Mouse (Mus musculus): ENCODE data around the gene Syt8. TPM values are rescaled to one million over a fixed set of nuclear protein-coding genes. Genes with fewer than 3 reads are reported as not detected.
"Not testable (repeated sequence)": the region's sequence is repeated elsewhere in the genome, so short reads cannot be mapped to it uniquely, and the experiment has no call there.

Syt8 gene
- polyA plus RNA-seq, 1 experiment from 2014 or later: 0.43 TPM

DNA sequence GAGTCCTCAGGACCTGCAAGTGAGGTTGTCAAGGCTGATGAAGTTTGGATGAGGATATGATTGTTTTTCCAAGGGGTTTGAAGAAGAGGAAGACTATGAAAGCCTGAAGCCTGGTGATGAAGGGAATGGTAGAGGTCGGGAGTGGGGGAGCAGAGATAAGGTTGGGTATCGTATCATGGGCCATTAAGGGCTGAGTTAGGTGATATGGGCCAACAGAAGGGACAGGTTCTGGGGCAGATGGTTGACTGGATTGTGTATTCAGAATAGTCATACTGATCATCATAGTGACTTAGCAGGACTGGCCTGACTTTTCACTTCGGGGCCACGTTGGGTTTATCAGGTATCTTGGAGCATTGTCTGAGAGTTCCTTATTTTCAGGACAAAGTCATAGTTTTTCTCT is 39.2 kb upstream of the Syt8 start:
- Histone ChIP-seq H3K36me3 (no peaks in the 10 kb centered on the region), H3K9me3 (no peaks in the 10 kb centered on the region), H3K4me2 (replicated peaks) (no peak overlapping the region), H3K9ac (no peak overlapping the region), H3K27me3 (replicated peaks) (no peaks in the 10 kb centered on the region), H3K27ac (no peak overlapping the region), H3K4me1 (no peaks in the 10 kb centered on the region), H3K4me3 (no peak overlapping the region)
- no peak for ATAC-seq (ENCODE audit: low FRiP score, low read depth)
- 88% methylated on average over 4 of the region's 4 CpGs for WGBS

DNA sequence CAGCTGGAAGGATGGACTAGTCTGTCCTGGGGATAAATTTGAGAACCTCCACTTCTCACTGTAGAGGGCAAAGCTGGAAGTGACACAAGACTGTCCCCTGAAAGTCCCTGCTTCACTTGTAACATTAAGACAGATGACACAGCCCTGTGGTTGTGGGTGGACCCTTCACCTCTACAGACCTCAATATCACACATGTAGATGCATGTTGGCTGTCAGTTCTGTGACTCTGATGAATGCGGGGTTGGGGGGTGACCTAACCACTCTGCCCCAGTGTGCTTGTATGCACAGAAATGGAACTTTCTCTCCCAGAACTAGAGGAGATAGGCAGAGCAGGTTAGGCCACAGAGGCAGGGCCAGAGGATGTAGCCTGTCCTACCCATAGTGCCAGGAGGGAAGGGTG is 38.0 kb upstream of the Syt8 start:
- no peak for ATAC-seq (ENCODE audit: low FRiP score, low read depth)
- no peak overlapping the region for H3K27ac ChIP-seq
- 94% methylated on average over 1 of the region's 1 CpGs for WGBS

DNA sequence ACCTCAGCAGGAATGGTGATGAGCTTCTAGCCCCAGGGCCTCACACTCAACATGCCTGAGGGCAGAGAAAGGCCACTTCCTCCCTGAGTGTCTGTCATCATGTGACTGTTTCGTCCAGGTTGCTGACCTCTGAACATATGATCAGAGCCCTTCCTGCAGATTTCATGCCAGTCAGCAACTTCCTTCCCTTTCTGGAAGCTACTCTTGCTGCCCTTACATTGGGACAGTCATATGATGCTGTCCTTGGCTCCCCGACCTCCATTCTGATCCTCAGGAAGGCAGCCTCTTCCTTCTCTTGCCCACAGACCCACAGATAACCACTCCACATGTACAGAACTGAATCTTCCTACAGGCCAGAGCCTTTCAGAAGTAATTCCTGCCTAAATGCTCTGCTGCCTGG is 36.6 kb upstream of the Syt8 start:
- 76% methylated on average over 2 of the region's 2 CpGs for WGBS
- Histone ChIP-seq H3K4me3 (no peak overlapping the region), H3K27me3 (replicated peaks) (no peaks in the 10 kb centered on the region), H3K4me1 (no peaks in the 10 kb centered on the region), H3K27ac (no peak overlapping the region), H3K9me3 (no peaks in the 10 kb centered on the region), H3K4me2 (replicated peaks) (no peak overlapping the region), H3K9ac (no peak overlapping the region), H3K36me3 (no peaks in the 10 kb centered on the region)
- no peak for ATAC-seq (ENCODE audit: low FRiP score, low read depth)

More for the DNA sequence above, 38.0 kb upstream of the Syt8 start:
- Histone ChIP-seq H3K27me3 (replicated peaks) (no peaks in the 10 kb centered on the region), H3K4me1 (no peaks in the 10 kb centered on the region), H3K4me3 (no peak overlapping the region), H3K4me2 (replicated peaks) (no peak overlapping the region), H3K9me3 (no peaks in the 10 kb centered on the region), H3K36me3 (no peaks in the 10 kb centered on the region), H3K9ac (no peak overlapping the region)

DNA sequence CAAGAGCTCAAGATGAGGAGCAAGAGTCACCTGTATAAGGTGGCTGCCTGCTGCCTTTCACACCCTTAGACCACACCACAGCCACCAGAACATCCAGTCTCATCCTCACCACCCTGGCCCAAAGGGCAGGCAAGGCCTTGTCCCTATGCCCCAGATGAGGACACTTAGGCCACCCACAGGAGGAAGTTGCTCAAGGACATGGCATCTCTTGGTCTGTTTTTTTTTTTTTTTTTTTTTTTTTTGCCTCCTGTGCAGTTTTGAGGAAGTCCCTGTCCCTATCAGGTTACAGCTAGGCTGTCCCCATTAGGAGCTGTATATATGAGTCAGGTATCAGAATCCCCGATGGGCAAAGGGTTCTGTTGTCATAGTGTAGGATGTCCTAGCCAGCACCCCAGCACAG is 35.4 kb upstream of the Syt8 start:
- Histone ChIP-seq H3K27ac (no peak overlapping the region), H3K4me1 (no peaks in the 10 kb centered on the region), H3K9me3 (no peaks in the 10 kb centered on the region), H3K27me3 (replicated peaks) (no peaks in the 10 kb centered on the region), H3K4me3 (no peak overlapping the region), H3K36me3 (no peaks in the 10 kb centered on the region), H3K9ac (no peak overlapping the region), H3K4me2 (replicated peaks) (no peak overlapping the region)
- WGBS: 88% methylated on average over 1 of the region's 1 CpGs
- ATAC-seq (ENCODE audit: low FRiP score, low read depth): no peak

DNA sequence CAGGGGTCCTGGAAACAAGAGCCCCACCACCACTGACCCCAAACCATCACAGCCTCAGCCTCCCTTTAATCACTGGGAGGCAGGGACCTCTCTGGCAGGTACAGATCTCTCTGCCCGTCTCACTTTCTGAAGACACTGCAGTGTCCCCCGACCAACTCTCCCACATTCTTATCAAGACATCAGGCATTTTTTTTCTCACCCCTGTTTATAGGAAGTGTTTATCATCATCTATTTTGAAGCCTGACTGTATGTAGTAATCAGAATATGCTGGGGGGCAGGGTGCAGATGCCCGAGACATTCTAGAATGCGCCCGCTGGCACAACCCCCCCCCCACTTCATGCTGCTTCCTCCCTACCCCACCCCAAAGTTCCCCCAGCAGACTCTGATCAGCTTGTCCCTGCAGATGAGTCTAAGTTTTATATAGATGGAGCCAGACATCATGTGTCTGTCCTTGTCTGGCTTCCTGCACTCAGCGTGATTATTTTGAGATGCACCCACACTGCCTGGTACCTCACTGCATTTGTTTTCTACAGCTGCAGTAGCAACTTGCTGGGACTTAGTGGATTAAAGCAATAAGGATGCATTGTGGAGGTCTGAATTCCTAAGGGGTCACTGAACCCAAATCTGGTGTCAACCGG is 34.4 kb upstream of the Syt8 start:
- Histone ChIP-seq H3K4me3 (no peak overlapping the region), H3K4me1 (no peaks in the 10 kb centered on the region), H3K27ac (no peak overlapping the region), H3K36me3 (no peaks in the 10 kb centered on the region), H3K27me3 (replicated peaks) (no peaks in the 10 kb centered on the region), H3K9ac (no peak overlapping the region), H3K9me3 (no peaks in the 10 kb centered on the region), H3K4me2 (replicated peaks) (no peak overlapping the region)
- no peak for ATAC-seq (ENCODE audit: low FRiP score, low read depth)
- WGBS: 79% methylated on average over 7 of the region's 7 CpGs

DNA sequence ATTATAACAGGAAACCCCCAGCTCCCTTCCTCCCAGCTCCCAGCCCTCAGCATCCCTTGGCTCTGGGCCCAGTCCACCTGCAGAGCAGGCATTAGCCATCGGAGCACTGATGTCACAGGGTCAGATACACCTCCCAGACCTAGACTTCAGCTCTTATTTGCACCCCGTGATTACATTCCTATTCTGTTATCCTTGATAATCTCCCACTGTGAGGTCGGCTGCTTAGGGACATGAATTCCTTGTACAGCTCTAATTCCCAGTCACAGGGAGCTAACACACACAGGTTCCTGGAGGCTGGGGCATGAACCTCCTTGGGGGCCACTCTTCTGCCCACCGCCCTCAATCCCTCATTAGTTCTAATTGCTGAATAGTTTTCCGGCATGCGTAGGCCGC is 33.9 kb upstream of the Syt8 start:
- Histone ChIP-seq H3K27me3 (replicated peaks) (no peaks in the 10 kb centered on the region), H3K4me2 (replicated peaks) (no peak overlapping the region), H3K4me1 (no peaks in the 10 kb centered on the region), H3K9me3 (no peaks in the 10 kb centered on the region), H3K4me3 (no peak overlapping the region), H3K9ac (no peak overlapping the region), H3K27ac (no peak overlapping the region), H3K36me3 (no peaks in the 10 kb centered on the region)
- WGBS: 66% methylated on average over 7 of the region's 7 CpGs
- no peak for ATAC-seq (ENCODE audit: low FRiP score, low read depth)

DNA sequence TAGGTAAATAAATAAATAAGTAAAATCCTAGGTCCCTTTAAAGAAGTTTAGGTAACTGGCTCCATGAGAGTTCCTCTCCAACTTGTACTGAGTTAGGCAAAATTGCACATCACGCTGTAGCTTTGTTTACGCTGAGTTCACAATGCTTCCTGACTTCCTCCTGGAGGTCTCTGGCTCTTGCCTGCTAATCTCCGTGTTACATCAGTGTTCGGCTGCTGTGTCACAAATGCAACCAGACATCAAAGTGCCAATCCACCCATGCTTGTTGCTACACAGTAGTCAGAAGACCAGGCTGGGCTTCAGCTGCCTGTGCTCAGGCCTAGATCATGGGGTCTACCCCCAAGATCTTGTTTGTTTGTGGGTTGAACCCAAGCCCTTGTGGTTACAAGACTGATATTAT is 31.1 kb upstream of the Syt8 start:
- Histone ChIP-seq H3K27me3 (replicated peaks) (no peaks in the 10 kb centered on the region), H3K9me3 (no peaks in the 10 kb centered on the region), H3K4me2 (replicated peaks) (no peak overlapping the region), H3K27ac (no peak overlapping the region), H3K9ac (no peak overlapping the region), H3K36me3 (no peaks in the 10 kb centered on the region), H3K4me3 (no peak overlapping the region), H3K4me1 (no peaks in the 10 kb centered on the region)
- no peak for ATAC-seq (ENCODE audit: low FRiP score, low read depth)
- 82% methylated on average over 4 of the region's 4 CpGs for WGBS

DNA sequence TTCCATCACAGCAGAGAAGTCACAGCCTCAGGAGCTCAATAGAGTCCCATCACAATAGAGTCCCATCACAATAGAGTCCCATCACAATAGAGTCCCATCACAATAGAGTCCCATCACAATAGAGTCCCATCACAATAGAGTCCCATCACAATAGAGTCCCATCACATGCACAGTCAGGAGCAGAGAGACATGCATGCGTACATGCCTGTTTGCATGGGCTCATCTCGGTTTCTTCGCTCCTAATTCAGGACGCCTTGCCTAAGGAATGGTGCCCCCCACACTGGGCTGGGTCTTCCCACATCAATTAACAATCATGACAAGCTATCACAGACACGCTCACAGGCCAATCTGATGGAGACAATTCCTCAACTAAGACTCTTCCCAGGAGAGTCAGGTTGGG is 29.5 kb upstream of the Syt8 start:
- H3K4me2 ChIP-seq (replicated peaks): not testable (repeated sequence)

DNA sequence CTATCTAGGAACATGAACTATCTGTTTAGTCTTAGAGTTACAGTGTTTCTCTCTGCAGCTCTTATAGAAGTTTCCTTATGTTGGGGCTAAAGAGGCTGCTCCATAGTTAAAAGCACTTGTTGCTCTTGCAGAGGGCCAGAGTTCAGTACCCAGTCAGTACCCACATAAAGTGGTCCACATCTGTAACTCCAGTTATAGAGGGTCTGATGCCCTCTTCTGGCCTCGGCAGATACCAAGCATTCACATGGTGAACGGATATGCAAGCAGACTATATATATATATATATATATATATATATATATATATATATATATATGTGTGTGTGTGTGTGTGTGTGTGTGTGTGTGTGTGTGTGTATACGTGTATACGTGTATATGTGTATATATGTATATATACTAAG is 26.7 kb upstream of the Syt8 start:
- H3K9ac ChIP-seq: no peak overlapping the region
- no peaks in the 10 kb centered on the region for H3K4me1 ChIP-seq
- no peaks in the 10 kb centered on the region for H3K9me3 ChIP-seq
- WGBS: 78% methylated on average over 4 of the region's 4 CpGs
- H3K4me2 ChIP-seq (replicated peaks): no peak overlapping the region
- H3K4me3 ChIP-seq: no peak overlapping the region
- ATAC-seq (ENCODE audit: low FRiP score, low read depth): no peak
- no peaks in the 10 kb centered on the region for H3K36me3 ChIP-seq
- H3K27me3 ChIP-seq (replicated peaks): no peaks in the 10 kb centered on the region
- H3K27ac ChIP-seq: no peak overlapping the region

More for the DNA sequence above, 29.5 kb upstream of the Syt8 start:
- WGBS: 85% methylated on average over 5 of the region's 5 CpGs
- H3K27ac ChIP-seq; H3K36me3 ChIP-seq; H3K4me3 ChIP-seq; H3K27me3 ChIP-seq (replicated peaks); H3K9me3 ChIP-seq; ATAC-seq (ENCODE audit: low FRiP score, low read depth); H3K4me1 ChIP-seq; H3K9ac ChIP-seq: not testable (repeated sequence)

DNA sequence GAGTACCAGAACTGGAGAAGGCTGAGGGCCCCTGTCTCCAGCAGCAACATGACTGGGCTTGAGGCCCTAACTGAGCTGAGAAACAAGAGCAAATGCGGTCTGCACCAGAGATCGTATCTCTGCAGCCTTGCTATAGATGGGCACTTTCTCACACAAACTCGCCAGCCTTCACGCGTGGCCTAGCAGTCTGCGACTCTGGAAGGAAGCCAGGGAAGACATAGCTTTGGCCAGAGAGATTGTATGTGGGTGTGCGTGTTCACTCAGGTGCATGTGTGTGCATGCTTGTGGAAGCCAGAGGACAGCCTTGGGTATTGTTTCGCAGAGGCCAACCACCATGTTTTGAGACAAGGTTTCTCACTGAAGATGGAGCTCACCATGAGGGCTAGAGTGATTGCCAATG is 26.0 kb upstream of the Syt8 start:
- H3K4me3 ChIP-seq: no peak overlapping the region

DNA sequence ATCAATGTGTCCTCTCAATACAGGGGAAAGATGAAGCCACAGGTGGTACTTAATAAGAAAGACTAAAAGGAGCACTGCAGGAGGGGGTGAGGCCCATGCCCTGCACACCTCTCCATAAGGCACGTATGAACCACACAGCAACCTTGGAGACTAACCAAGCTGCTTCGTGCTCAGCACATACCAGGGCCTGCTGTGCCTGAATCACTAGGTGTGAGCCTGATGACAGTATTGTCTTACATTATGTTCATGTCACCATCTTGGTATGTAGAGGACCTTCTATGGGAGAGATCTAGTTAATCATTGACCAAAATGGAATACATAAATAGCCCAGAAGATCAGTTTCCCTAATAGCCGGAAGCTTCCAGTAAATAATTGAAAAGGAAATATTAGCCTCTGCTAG is 25.0 kb upstream of the Syt8 start:
- no peaks in the 10 kb centered on the region for H3K9me3 ChIP-seq
- H3K4me1 ChIP-seq: no peaks in the 10 kb centered on the region
- H3K4me3 ChIP-seq: no peak overlapping the region
- no peak overlapping the region for H3K27ac ChIP-seq
- H3K27me3 ChIP-seq (replicated peaks): no peaks in the 10 kb centered on the region
- ATAC-seq (ENCODE audit: low FRiP score, low read depth): no peak
- 91% methylated on average over 3 of the region's 3 CpGs for WGBS
- H3K4me2 ChIP-seq (replicated peaks): no peak overlapping the region
- no peaks in the 10 kb centered on the region for H3K36me3 ChIP-seq
- H3K9ac ChIP-seq: no peak overlapping the region

More for the DNA sequence above, 26.0 kb upstream of the Syt8 start:
- Histone ChIP-seq H3K27me3 (replicated peaks) (no peaks in the 10 kb centered on the region), H3K9me3 (no peaks in the 10 kb centered on the region), H3K36me3 (no peaks in the 10 kb centered on the region), H3K4me1 (no peaks in the 10 kb centered on the region), H3K4me2 (replicated peaks) (no peak overlapping the region), H3K27ac (no peak overlapping the region), H3K9ac (no peak overlapping the region)
- no peak for ATAC-seq (ENCODE audit: low FRiP score, low read depth)
- WGBS: 94% methylated on average over 8 of the region's 8 CpGs

DNA sequence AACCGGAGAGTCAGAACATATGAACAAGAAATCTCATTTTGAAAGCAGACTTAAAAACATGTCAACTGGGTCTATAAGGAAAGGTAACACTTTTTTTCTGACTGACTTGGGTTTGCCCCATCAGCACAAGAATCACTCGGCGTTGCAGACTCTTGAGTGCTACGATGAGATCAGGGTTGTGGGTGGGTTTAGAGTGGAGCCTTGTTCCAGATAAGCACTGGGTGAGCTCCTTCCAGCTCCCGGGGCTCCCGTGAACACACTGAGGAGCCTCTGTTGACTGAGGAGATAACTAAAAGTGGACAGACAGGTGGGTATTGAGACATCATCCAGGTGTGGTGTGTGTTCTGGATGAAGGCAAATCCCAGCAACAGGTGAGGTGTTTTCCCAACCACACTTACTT is 21.4 kb upstream of the Syt8 start:
- Histone ChIP-seq H3K4me2 (replicated peaks) (no peak overlapping the region), H3K27ac (no peak overlapping the region), H3K36me3 (no peaks in the 10 kb centered on the region), H3K27me3 (replicated peaks) (no peaks in the 10 kb centered on the region), H3K9ac (no peak overlapping the region), H3K9me3 (no peaks in the 10 kb centered on the region), H3K4me3 (no peak overlapping the region), H3K4me1 (no peaks in the 10 kb centered on the region)
- no peak for ATAC-seq (ENCODE audit: low FRiP score, low read depth)
- WGBS: 92% methylated on average over 6 of the region's 6 CpGs

DNA sequence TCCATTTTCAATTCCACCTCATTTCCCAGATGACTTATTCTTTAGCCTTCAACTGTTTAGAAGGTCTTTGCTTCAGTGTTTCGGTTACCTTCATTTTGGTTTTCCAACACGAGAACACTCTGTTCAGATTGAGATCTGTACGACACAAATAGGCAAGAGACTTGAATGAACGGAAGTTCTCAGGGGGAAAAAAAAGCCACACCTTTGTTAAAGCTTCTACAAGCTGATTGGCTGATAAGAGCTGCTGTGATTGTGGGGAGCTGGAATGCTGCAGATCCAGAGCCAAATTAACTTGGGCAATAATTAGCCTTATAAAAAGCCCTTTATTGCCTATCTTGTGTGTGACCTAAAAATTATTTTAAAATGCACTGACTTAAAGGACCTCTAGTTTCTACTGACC is 19.3 kb upstream of the Syt8 start:
- Histone ChIP-seq H3K27me3 (replicated peaks) (no peaks in the 10 kb centered on the region), H3K9me3 (no peaks in the 10 kb centered on the region), H3K4me2 (replicated peaks) (no peak overlapping the region), H3K36me3 (no peaks in the 10 kb centered on the region), H3K4me1 (no peaks in the 10 kb centered on the region), H3K27ac (no peak overlapping the region), H3K4me3 (no peak overlapping the region), H3K9ac (no peak overlapping the region)
- 73% methylated on average over 4 of the region's 4 CpGs for WGBS
- no peak for ATAC-seq (ENCODE audit: low FRiP score, low read depth)
